ENCODE assay signal across 16 mouse cellular contexts in genomic region chr13:69915796-69916195, GRCm38 (mm10).
"Had no signal": no experiment of that assay in that cellular context is flagged by ENCODE, and none has a peak within 500 bp of the region (broad histone marks: within the 10 kb centered on the region; RNA-seq: fewer than 3 reads in every experiment).

No protein-coding gene starts in this region.

- H3K27ac ChIP-seq: neural tube, embryonic 13.5 days; neural tube, embryonic 15.5 days; stomach, embryonic 15.5 days; stomach, postnatal 0 days had no signal

- DNase-seq: retina, postnatal 1 day; right cerebral cortex, adult 18-20 months; right cerebral cortex, postnatal 14 days; right cerebral cortex, postnatal 25 days; right cerebral cortex, postnatal 4 days; spleen, adult 18-20 months; thymus, adult 18-20 months; thymus, adult 2 months; thymus, postnatal 14 days; thymus, postnatal 25 days; thymus, postnatal 36 days; thymus, postnatal 4 days had no signal

- H3K27me3 ChIP-seq: neural tube, embryonic 13.5 days; neural tube, embryonic 15.5 days; stomach, embryonic 15.5 days had no signal

- H3K4me3 ChIP-seq: neural tube, embryonic 13.5 days; neural tube, embryonic 15.5 days; stomach, embryonic 15.5 days had no signal

- H3K4me1 ChIP-seq: neural tube, embryonic 13.5 days; neural tube, embryonic 15.5 days; stomach, embryonic 15.5 days had no signal

- H3K4me2 ChIP-seq: neural tube, embryonic 13.5 days; neural tube, embryonic 15.5 days; stomach, embryonic 15.5 days had no signal

- H3K9me3 ChIP-seq: neural tube, embryonic 13.5 days; neural tube, embryonic 15.5 days; stomach, embryonic 15.5 days had no signal

- H3K9ac ChIP-seq: neural tube, embryonic 13.5 days; neural tube, embryonic 15.5 days; stomach, embryonic 15.5 days had no signal

- H3K36me3 ChIP-seq: neural tube, embryonic 13.5 days; neural tube, embryonic 15.5 days; stomach, embryonic 15.5 days had no signal
